Mouse (Mus musculus) CD4-positive naive resting alpha-beta T cell, adult 76 days (primary cell): Measurements from ENCODE around the gene Gm16485. TPM values are rescaled to one million over a fixed set of nuclear protein-coding genes. Genes with fewer than 3 reads are reported as not detected.

Experiments
- total RNA-seq: library from RNA; stranded (reverse); gene quantifications from one replicate; pipeline ENCODE4 v1.2.4, GENCODE M21; 2023

Gm16485 gene
- total RNA-seq: not detected

GRCm38 (mm10) chr9:8971491-8971890 lies at the start of gene Gm16485:
TSS of gene Gm16485 (plus strand) at chr9:8971791.

Other genes with a start within 250 kb of the Gm16485 start
- gene Pgr, start 72.0 kb upstream of the Gm16485 start, total RNA-seq: not detected